Mouse (Mus musculus): ENCODE measurements around the gene Slc45a1. TPM values are rescaled to one million over a fixed set of nuclear protein-coding genes. Genes with fewer than 3 reads are reported as not detected.
"Not testable (repeated sequence)": the region's sequence is repeated elsewhere in the genome, so short reads cannot be mapped to it uniquely, and the experiment has no call there.

Gene Slc45a1
- polyA plus RNA-seq, 1 experiment from 2014 or later: 21.0 TPM

DNA sequence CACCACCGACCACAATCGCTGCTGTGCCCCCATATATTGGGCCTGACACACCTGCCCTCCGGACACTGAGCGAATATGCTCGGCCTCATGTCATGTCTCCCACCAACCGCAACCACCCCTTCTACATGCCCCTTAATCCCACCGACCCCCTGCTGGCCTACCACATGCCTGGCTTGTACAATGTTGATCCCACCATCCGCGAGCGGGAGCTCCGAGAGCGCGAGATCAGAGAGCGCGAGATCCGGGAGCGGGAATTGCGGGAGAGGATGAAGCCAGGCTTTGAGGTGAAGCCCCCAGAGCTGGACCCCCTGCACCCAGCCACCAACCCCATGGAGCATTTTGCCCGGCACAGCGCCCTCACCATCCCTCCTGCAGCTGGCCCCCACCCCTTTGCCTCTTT is 35.1 kb downstream of the Slc45a1 start:
- no peak; the same call in 1 of the 2 replicates for ATAC-seq (ENCODE audit: low FRiP score, low read depth)
- Histone ChIP-seq H3K4me1 (peaks cover 4% of the 10 kb centered on the region; the same call in 1 of the 2 replicates), H3K4me3 (no peak overlapping the region), H3K36me3 (peaks cover 87% of the 10 kb centered on the region), H3K27me3 (replicated peaks) (no peaks in the 10 kb centered on the region), H3K27ac (no peak overlapping the region), H3K9me3 (no peaks in the 10 kb centered on the region), H3K9ac (no peak overlapping the region), H3K4me2 (replicated peaks) (no peak overlapping the region)
- WGBS: 96% methylated on average over 20 of the region's 20 CpGs

DNA sequence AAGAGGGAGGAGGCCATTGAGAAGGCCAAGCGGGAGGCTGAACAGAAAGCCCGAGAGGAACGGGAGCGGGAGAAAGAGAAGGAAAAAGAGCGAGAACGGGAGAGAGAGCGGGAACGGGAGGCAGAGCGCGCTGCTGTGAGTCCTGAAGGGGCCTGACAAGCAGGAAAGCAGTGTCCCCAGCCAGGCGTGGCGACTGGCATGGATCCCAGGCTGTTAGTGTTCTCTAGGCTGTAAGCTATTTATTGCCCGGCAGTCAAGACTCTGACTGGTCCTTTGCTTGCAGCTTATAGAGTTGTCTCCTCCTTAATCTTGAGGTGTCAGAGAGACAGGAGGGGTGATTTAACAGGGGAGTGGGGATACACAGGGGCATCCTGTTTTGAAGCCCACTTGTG is 35.9 kb downstream of the Slc45a1 start:
- no peak overlapping the region for H3K9ac ChIP-seq
- H3K9me3 ChIP-seq: no peaks in the 10 kb centered on the region
- ATAC-seq (ENCODE audit: low FRiP score, low read depth): no peak
- no peak overlapping the region for H3K4me3 ChIP-seq
- peaks cover 94% of the 10 kb centered on the region for H3K36me3 ChIP-seq
- no peaks in the 10 kb centered on the region for H3K27me3 ChIP-seq (replicated peaks)
- WGBS: 83% methylated on average over 13 of the region's 13 CpGs
- no peak overlapping the region for H3K27ac ChIP-seq
- peaks cover 4% of the 10 kb centered on the region; the same call in 1 of the 2 replicates for H3K4me1 ChIP-seq
- no peak overlapping the region for H3K4me2 ChIP-seq (replicated peaks)

DNA sequence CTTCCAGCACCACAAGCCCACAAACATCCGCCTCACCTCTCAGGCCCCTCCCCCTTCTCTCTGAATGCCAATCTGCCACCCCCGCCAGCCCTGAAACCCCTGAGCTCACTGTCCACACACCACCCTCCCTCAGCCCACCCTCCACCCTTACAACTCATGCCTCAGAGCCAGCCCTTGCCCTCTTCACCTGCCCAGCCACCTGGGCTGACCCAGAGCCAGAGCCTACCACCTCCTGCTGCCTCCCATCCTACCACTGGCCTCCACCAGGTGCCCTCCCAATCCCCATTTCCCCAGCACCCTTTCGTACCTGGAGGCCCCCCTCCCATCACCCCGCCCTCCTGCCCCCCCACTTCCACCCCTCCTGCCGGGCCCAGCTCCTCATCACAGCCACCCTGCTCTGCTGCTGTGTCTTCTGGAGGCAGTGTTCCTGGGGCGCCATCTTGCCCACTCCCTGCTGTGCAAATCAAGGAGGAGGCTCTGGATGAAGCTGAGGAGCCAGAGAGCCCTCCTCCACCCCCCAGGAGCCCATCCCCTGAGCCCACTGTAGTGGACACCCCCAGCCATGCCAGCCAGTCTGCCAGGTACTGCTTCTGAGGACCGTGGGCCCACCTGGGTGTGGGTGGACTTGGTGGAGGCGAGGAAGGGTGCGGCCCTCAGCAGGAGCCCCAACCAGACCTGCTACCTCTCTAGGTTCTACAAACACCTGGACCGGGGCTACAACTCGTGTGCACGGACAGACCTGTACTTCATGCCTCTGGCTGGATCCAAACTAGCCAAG is 36.5 kb downstream of the Slc45a1 start:
- H3K9me3 ChIP-seq: no peaks in the 10 kb centered on the region
- no peak overlapping the region for H3K4me3 ChIP-seq
- no peak for ATAC-seq (ENCODE audit: low FRiP score, low read depth)
- 92% methylated on average over 12 of the region's 12 CpGs for WGBS
- H3K27me3 ChIP-seq (replicated peaks): no peaks in the 10 kb centered on the region
- peaks cover 95% of the 10 kb centered on the region for H3K36me3 ChIP-seq
- peaks cover 4% of the 10 kb centered on the region; the same call in 1 of the 2 replicates for H3K4me1 ChIP-seq
- no peak overlapping the region for H3K27ac ChIP-seq
- no peak overlapping the region for H3K9ac ChIP-seq
- H3K4me2 ChIP-seq (replicated peaks): no peak overlapping the region

DNA sequence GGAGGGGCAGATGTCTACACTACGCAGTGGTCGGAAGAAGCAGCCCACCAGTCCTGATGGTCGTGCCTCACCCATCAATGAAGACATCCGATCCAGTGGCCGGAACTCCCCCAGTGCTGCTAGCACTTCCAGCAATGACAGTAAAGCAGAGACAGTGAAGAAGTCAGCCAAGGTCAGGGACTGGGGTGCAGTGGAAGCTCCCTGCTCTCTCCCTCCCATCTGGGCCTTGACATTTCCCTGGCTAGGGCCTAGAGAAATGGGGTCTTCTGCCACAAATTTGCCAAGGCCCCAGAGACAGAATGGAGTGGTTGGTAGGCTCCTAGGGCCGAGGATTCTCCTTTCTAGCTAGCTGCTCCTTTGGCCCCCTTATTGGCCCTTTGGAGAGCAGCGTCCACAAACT is 38.3 kb downstream of the Slc45a1 start:
- no peak overlapping the region for H3K4me3 ChIP-seq
- WGBS: 92% methylated on average over 7 of the region's 7 CpGs
- H3K9ac ChIP-seq: no peak overlapping the region
- H3K36me3 ChIP-seq: peaks cover 87% of the 10 kb centered on the region
- H3K27ac ChIP-seq: no peak overlapping the region
- H3K27me3 ChIP-seq (replicated peaks): no peaks in the 10 kb centered on the region
- no peaks in the 10 kb centered on the region for H3K9me3 ChIP-seq
- no peak for ATAC-seq (ENCODE audit: low FRiP score, low read depth)
- H3K4me2 ChIP-seq (replicated peaks): no peak overlapping the region
- H3K4me1 ChIP-seq: peaks cover 4% of the 10 kb centered on the region; the same call in 1 of the 2 replicates

DNA sequence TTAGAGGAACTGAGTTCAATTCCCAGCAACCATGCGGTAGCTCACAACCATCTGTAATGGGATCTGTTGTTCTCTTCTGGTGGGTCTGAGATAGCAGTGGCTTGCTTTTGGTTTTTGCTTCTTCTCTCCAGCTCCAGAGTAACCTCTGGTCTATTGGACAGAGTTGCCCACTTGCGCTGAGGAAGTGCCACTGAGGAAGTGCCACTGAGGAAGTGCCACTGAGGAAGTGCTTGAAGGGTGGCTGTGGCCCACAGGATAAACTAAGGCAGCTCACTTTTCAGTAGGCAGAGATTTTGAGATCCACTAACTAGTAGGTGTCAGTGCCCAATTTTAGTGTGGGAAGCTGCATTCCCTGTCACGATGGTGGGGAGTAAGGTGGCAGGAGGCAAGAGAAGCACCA is 43.3 kb downstream of the Slc45a1 start:
- 100% methylated on average over 3 of the region's 3 CpGs for WGBS
- no peak overlapping the region for H3K27ac ChIP-seq
- no peak for ATAC-seq (ENCODE audit: low FRiP score, low read depth)

DNA sequence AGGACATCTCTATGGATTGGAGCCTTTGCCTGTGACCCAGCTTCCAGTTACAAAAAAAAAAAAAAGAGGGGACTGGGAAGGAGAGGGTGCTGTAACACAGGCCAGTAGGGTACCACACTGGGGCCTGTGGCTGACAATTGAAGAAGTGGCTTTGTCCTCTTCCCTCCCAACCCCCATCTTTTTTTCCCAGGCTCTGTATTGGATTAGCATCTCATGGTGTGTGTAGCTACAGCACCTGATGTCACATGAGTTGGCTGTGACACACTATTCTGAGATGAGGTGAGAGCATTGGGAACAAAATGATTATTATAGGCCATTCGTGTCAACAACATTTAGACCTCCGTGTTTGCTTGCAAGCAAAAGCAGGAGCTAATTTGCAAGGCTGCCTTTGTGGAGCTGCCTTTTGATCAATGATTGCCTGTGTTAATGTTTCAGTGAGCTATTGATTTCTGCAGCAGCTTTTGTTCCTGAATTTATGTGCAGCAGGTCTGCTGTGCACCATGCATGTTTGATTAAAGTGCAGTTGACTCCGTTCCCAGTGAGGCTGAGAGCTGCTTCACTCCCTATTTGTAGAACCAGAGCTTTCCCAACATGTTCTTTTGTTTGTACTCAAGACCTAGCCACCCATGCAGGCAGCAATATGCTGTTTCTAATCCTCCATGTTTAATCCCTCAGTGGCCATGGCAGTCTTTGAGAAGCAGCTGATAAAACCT is 45.4 kb downstream of the Slc45a1 start:
- peaks cover 36% of the 10 kb centered on the region for H3K4me1 ChIP-seq
- 0 out of 2 replicates have a peak overlapping the region, but pooled peaks have one; percentile 20 for H3K4me2 ChIP-seq (replicated peaks)
- H3K27me3 ChIP-seq (replicated peaks): no peaks in the 10 kb centered on the region
- peak overlapping the region; percentile 27 for H3K27ac ChIP-seq
- H3K9me3 ChIP-seq: no peaks in the 10 kb centered on the region
- H3K9ac ChIP-seq: 0 out of 2 replicates have a peak overlapping the region, but pooled peaks have one; percentile 29
- H3K36me3 ChIP-seq: peaks cover 15% of the 10 kb centered on the region
- no peak overlapping the region for H3K4me3 ChIP-seq
- peak; percentile 85 for ATAC-seq (ENCODE audit: low FRiP score, low read depth)
- WGBS: 21% methylated on average over 3 of the region's 3 CpGs

More for the DNA sequence above, 43.3 kb downstream of the Slc45a1 start:
- no peak overlapping the region for H3K9ac ChIP-seq
- no peaks in the 10 kb centered on the region for H3K27me3 ChIP-seq (replicated peaks)
- no peak overlapping the region for H3K4me3 ChIP-seq
- no peak overlapping the region for H3K4me2 ChIP-seq (replicated peaks)
- H3K36me3 ChIP-seq: peaks cover 36% of the 10 kb centered on the region
- H3K4me1 ChIP-seq: peaks cover 35% of the 10 kb centered on the region
- H3K9me3 ChIP-seq: no peaks in the 10 kb centered on the region

DNA sequence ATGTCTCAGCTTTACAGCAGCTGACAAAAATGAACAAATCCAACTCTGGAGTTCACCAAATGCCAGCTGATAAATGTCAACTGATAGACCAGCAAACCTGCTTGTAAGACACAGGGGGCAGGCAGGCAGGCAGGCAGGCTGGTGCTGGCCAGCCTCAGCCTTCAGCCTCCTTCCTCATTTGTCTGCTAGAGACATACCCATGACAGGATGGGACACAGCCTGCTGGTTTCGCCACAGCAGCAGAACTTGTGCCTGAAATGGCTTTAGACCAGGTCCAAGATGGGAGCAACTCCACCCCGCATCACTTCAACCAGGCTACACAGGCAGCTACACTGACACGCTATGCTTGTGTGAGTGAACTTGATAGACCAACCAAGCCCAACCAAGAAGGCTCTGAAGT is 46.2 kb downstream of the Slc45a1 start:
- ATAC-seq (ENCODE audit: low FRiP score, low read depth): no peak
- 90% methylated on average over 3 of the region's 3 CpGs for WGBS
- peak overlapping the region; percentile 27; the same call in 1 of the 2 replicates for H3K27ac ChIP-seq
- peaks cover 36% of the 10 kb centered on the region for H3K4me1 ChIP-seq
- no peak overlapping the region for H3K9ac ChIP-seq
- H3K36me3 ChIP-seq: peaks cover 9% of the 10 kb centered on the region
- H3K27me3 ChIP-seq (replicated peaks): no peaks in the 10 kb centered on the region
- H3K9me3 ChIP-seq: no peaks in the 10 kb centered on the region
- H3K4me3 ChIP-seq: no peak overlapping the region
- 0 out of 2 replicates have a peak overlapping the region, but pooled peaks have one; percentile 20 for H3K4me2 ChIP-seq (replicated peaks)

DNA sequence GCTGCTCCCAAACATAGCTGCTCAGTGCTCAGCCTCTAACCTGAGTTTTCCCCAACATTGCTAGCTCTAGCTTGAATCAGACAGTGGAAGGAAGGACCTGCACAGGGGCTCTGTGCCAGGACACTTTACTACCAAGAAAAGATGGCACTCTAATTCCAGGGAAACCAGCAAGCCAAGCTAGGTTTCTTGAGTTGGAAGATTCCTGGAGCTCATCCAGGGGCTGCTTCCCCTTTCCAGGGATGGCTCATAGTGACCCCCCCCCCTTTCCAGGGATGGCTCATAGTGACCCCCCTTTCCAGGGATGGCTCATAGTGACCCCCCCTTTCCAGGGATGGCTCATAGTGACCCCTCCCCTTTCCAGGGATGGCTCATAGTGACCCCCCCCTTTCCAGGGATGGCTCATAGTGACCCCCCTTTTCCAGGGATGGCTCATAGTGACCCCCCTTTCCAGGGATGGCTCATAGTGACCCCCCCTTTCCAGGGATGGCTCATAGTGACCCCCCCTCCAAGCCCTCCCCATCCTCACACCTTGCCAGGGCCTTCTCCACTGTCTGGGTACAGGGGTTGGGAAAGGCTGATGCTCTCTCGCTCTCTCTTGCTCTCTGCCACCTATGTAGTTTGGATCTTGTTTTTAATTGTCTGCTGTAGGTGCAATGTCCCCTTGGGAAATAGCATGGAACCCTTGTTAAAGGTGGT is 48.5 kb downstream of the Slc45a1 start:
- Histone ChIP-seq H3K9me3 (no peaks in the 10 kb centered on the region), H3K36me3 (no peaks in the 10 kb centered on the region), H3K4me2 (replicated peaks) (no peak overlapping the region), H3K27ac (no peak overlapping the region), H3K9ac (no peak overlapping the region), H3K27me3 (replicated peaks) (no peaks in the 10 kb centered on the region), H3K4me1 (peaks cover 36% of the 10 kb centered on the region), H3K4me3 (no peak overlapping the region)
- no peak for ATAC-seq (ENCODE audit: low FRiP score, low read depth)
- WGBS: 88% methylated on average over 1 of the region's 1 CpGs

DNA sequence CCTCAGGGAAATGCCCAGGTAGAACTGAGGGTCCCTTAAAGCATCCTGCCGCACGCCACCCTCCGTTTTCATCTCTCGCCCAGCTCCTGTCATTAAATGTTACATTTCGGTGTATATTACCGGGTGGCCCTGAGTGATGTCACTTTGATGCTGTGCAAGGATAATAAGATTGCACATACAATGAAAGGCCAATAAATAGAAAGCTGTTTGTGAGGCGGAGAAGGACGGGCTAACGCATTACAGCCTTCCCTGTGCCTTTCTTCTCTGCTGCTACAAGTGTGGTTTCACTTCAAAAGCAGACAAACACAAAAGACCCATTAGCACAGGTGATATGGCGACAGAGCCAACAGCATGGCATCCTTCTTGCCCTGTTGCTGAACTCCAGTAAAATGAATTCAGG is 50.5 kb downstream of the Slc45a1 start:
- H3K27ac ChIP-seq: no peak overlapping the region
- ATAC-seq (ENCODE audit: low FRiP score, low read depth): no peak
- 69% methylated on average over 10 of the region's 10 CpGs for WGBS
- H3K27me3 ChIP-seq (replicated peaks): no peaks in the 10 kb centered on the region
- no peaks in the 10 kb centered on the region for H3K36me3 ChIP-seq
- H3K4me1 ChIP-seq: peaks cover 25% of the 10 kb centered on the region
- no peak overlapping the region for H3K9ac ChIP-seq
- H3K4me3 ChIP-seq: no peak overlapping the region
- H3K9me3 ChIP-seq: no peaks in the 10 kb centered on the region
- no peak overlapping the region for H3K4me2 ChIP-seq (replicated peaks)

DNA sequence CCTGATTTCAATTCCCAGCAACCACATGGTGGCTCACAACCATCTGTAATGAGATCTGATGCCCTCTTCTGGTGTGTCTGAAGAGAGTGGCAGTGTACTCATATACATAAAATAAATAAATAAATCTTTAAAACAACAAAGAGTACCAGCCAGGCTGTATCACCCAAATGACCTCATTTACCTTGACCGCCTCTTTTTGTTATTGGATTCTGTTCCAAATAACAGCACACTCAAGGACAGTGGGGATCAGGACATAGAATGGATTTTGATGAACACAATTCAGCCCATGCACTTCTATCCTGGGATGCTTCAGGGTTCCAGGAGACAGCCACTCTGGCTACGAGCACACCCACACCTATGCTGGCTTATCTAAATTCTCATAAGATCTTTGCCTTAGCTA is 51.5 kb downstream of the Slc45a1 start:
- WGBS: 93% methylated on average over 2 of the region's 2 CpGs
- H3K4me3 ChIP-seq; H3K9me3 ChIP-seq; H3K9ac ChIP-seq; H3K4me2 ChIP-seq (replicated peaks); H3K27ac ChIP-seq; H3K27me3 ChIP-seq (replicated peaks); H3K36me3 ChIP-seq; ATAC-seq (ENCODE audit: low FRiP score, low read depth): not testable (repeated sequence)
- H3K4me1 ChIP-seq: peaks cover 15% of the 10 kb centered on the region

DNA sequence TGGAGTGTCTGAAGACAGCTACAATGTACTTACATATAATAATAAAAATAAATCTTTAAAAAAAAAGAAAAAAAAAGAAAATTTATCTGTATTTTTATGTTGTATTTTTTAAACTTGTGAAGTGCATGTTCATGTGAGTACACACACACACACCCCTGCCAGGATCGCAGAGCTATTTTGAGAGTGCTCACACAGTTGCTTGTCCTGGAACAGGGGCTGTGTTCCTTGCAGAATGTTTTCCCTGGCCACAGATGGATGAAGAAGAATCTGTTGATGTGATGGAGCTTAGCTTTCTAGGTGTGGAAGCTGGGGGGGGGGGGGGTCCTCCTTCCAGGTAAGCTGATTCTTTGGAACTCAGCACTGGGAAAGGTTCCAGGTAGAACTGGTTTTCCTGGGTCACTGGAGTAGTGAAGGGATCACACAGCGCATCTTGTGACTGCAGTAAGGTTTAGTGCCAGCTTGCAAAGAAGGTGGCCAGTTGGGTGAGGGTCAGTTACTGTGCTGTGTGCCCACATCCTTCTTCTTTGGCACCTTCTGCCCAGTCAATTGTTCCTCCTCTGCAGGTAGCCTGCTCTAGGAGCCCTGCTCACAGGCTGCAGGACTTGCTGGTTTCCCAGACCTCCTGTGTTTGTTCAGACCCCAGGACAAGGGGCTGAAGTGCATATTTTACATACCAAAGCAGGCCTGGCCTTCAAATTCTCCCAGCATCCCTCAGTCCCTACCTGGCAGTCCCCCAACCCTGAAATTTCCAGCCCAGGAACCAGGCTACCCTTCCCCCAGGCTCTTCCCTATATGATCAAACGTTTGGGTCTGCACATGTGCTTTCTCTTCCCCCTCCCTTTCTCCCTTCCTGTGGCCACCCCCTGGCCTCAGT is 52.6 kb downstream of the Slc45a1 start:
- Histone ChIP-seq H3K4me3 (no peak overlapping the region), H3K27ac (no peak overlapping the region), H3K9ac (no peak overlapping the region), H3K9me3 (no peaks in the 10 kb centered on the region), H3K27me3 (replicated peaks) (no peaks in the 10 kb centered on the region), H3K4me2 (replicated peaks) (no peak overlapping the region), H3K4me1 (peaks cover 6% of the 10 kb centered on the region), H3K36me3 (no peaks in the 10 kb centered on the region)
- no peak for ATAC-seq (ENCODE audit: low FRiP score, low read depth)
- 73% methylated on average over 3 of the region's 3 CpGs for WGBS

Measured in neural tube, embryonic 12.5 days (tissue).